16 mouse cellular contexts compared by ENCODE assay signal in the genomic region with DNA sequence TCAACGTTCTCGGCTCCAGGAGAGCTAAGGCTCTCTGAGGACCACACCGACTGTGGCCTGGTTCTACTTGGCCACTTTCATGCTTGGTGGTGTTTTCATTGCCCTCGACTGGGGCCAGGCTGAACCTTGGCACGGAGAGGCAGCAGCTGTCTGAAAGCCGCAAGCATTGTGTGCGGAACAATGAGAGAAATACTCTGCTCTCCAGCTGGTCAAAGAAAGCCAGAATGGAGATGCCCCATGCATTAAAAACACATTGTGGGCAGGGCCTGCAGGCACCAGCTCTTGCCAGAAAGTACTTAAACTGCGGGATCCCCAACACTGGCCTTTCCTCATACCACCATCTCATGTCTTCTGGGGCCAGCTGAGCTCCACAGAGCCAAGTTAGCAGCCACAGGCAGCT. TPM values are rescaled to one million over a fixed set of nuclear protein-coding genes. Genes with fewer than 3 reads are reported as not detected.
DNase-seq lines count a peak whose midpoint lies in the region; ATAC-seq lines count a peak whose summit lies in the region.
"Had no signal": no experiment of that assay in that cellular context is flagged by ENCODE, and none has a peak within 500 bp of the region (broad histone marks: within the 10 kb centered on the region; RNA-seq: fewer than 3 reads in every experiment).

No protein-coding gene starts in this region.

- no peak overlapping the region; the same call in 1 of the 2 replicates for H3K9ac ChIP-seq in midbrain, embryonic 12.5 days (replicated peaks)
- H3K9ac ChIP-seq: embryonic facial prominence, embryonic 13.5 days had no signal

- peak; percentile 27 for DNase-seq in left cerebral cortex, postnatal 4 days
- no peak for DNase-seq in left cerebral cortex, adult 11 months (ENCODE audit: low spot score)
- no peak for DNase-seq in hindbrain, embryonic 10.5 days (ENCODE audit: low spot score)
- no peak for DNase-seq in adrenal gland, postnatal 14 days
- DNase-seq in gastrocnemius, postnatal 10 days = no peak
- no peak for DNase-seq in thymus, postnatal 36 days
- DNase-seq: adrenal gland, postnatal 25 days; cerebellum, postnatal 36 days; kidney, postnatal 25 days; lung, adult 2 months; spleen, adult 18-20 months; thymus, postnatal 4 days had no signal

- H3K4me1 ChIP-seq in hindbrain, embryonic 10.5 days (replicated peaks) = peaks cover 30% of the 10 kb centered on the region
- peaks cover 23% of the 10 kb centered on the region for H3K4me1 ChIP-seq in midbrain, embryonic 12.5 days

- 65% methylated on average over 8 of the region's 8 CpGs for WGBS in hindbrain, embryonic 10.5 days
- 57% methylated on average over 8 of the region's 8 CpGs for WGBS in midbrain, embryonic 12.5 days

- H3K4me2 ChIP-seq in midbrain, embryonic 12.5 days (replicated peaks) = no peak overlapping the region
- H3K4me2 ChIP-seq: embryonic facial prominence, embryonic 13.5 days had no signal

- peaks cover 51% of the 10 kb centered on the region for H3K36me3 ChIP-seq in hindbrain, embryonic 10.5 days
- peaks cover 14% of the 10 kb centered on the region for H3K36me3 ChIP-seq in midbrain, embryonic 12.5 days
- H3K36me3 ChIP-seq: G1E had no signal

- peak overlapping the region; percentile 80 for H3K27ac ChIP-seq in hindbrain, embryonic 10.5 days
- peak overlapping the region; percentile 65 for H3K27ac ChIP-seq in midbrain, embryonic 12.5 days (replicated peaks)
- H3K27ac ChIP-seq: embryonic facial prominence, embryonic 13.5 days had no signal

- peak; percentile 59 for ATAC-seq in midbrain, embryonic 12.5 days (ENCODE audit: low FRiP score, low read depth)

- H3K27me3 ChIP-seq in hindbrain, embryonic 10.5 days (ENCODE audit: insufficient read depth, poor library complexity, severe bottlenecking) = no peaks in the 10 kb centered on the region
- H3K27me3 ChIP-seq in midbrain, embryonic 12.5 days = no peaks in the 10 kb centered on the region
- H3K27me3 ChIP-seq: embryonic facial prominence, embryonic 13.5 days had no signal

- no peaks in the 10 kb centered on the region for H3K9me3 ChIP-seq in hindbrain, embryonic 10.5 days
- H3K9me3 ChIP-seq in midbrain, embryonic 12.5 days = no peaks in the 10 kb centered on the region
- H3K9me3 ChIP-seq: embryonic facial prominence, embryonic 13.5 days had no signal

- no peak overlapping the region for H3K4me3 ChIP-seq in hindbrain, embryonic 10.5 days
- no peak overlapping the region for H3K4me3 ChIP-seq in midbrain, embryonic 12.5 days
- H3K4me3 ChIP-seq: embryonic facial prominence, embryonic 13.5 days; left cerebral cortex, adult 2 months had no signal

- intact Hi-C loops in left cerebral cortex, postnatal 4 days (cut with DNase I) = no loop called here

RNA-seq across cellular contexts. Expression of a gene that starts 54.5 kb away (rescaled TPM):
- 10 to 100 TPM; 54.7 to 57.0 TPM for total RNA-seq in left cerebral cortex, postnatal 4 days (2021)
- polyA plus RNA-seq in hindbrain, embryonic 10.5 days (2016; fragmentation: Nextera tagmentation; extraction: Ambion mirVana) = 76.4 and 105 TPM in 2 replicates
- 81.2 and 85.0 TPM in 2 replicates for polyA plus RNA-seq in midbrain, embryonic 12.5 days (2016; fragmentation: Nextera tagmentation; extraction: Ambion mirVana)
- 64.7 and 75.4 TPM in 2 replicates for total RNA-seq in adrenal gland, postnatal 14 days (2021)
- 10 to 100 TPM; 54.2 to 59.1 TPM for total RNA-seq in gastrocnemius, postnatal 10 days (2021)
